20 mouse cellular contexts compared by ENCODE assay signal in the genomic region with DNA sequence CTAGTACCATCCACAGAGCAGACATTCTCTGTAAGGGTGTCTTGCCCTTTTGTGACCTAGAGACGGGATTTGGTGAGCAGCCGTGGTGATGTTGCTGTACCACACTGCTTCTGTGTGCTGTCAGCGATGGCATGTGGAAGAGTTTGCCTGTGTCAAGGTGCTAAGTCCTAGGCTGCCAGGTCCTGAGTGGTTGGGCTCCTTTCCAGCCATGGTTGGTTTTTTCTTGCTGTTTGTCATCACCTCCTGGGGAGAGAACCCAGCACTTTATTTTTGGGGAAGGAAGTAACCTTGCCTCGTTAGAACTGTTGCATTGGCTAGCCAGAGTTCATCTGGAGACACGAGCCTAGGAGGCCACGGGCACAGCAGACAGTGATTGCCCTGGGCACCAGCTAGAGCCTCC. TPM values are rescaled to one million over a fixed set of nuclear protein-coding genes. Genes with fewer than 3 reads are reported as not detected.
A peak's percentile ranks its signal among the peaks of the same experiment; 100 is the strongest.
DNase-seq lines count a peak whose midpoint lies in the region; ATAC-seq and TF ChIP-seq lines count a peak whose summit lies in the region.
"Had no signal": no experiment of that assay in that cellular context is flagged by ENCODE, and none has a peak within 500 bp of the region (broad histone marks: within the 10 kb centered on the region; RNA-seq: fewer than 3 reads in every experiment).

No protein-coding gene starts in this region.

- no peaks in the 10 kb centered on the region for H3K27me3 ChIP-seq in heart, adult 2 months (ENCODE audit: control insufficient read depth, insufficient read depth, low read length)
- no peaks in the 10 kb centered on the region for H3K27me3 ChIP-seq in heart, embryonic 10.5 days (ENCODE audit: insufficient read depth, poor library complexity, severe bottlenecking)
- no peaks in the 10 kb centered on the region for H3K27me3 ChIP-seq in heart, embryonic 16.5 days (ENCODE audit: control insufficient read depth, insufficient read depth, low read length)
- H3K27me3 ChIP-seq: embryonic facial prominence, embryonic 12.5 days; forebrain, embryonic 13.5 days had no signal

- intact Hi-C loops in heart, adult 2 months (cut with DNase I) = no loop called here

- no peak for TF ChIP-seq POLR2A in heart, adult 2 months (IDR thresholded peaks at IDR 0.05; ENCODE audit: insufficient read depth, low read depth, low read length)

- 52% methylated on average over 6 of the region's 6 CpGs for WGBS in heart, adult 2 months
- 52% methylated on average over 6 of the region's 6 CpGs for WGBS in heart, embryonic 10.5 days
- WGBS in heart, embryonic 16.5 days = 29% methylated on average over 6 of the region's 6 CpGs

- TF ChIP-seq EP300 in heart, adult 2 months (IDR thresholded peaks at IDR 0.05; ENCODE audit: insufficient read depth, low read depth, low read length) = no peak

- H3K4me3 ChIP-seq in heart, adult 2 months = no peak overlapping the region
- H3K4me3 ChIP-seq in heart, embryonic 10.5 days = no peak overlapping the region
- H3K4me3 ChIP-seq in heart, embryonic 16.5 days (ENCODE audit: low read length) = no peak overlapping the region
- H3K4me3 ChIP-seq: embryonic facial prominence, embryonic 12.5 days; erythroblast, embryonic 14.5 days; forebrain, embryonic 13.5 days had no signal

- peak; percentile 71 for ATAC-seq in heart, embryonic 16.5 days (replicated peaks; ENCODE audit: extremely low read depth, insufficient read depth, low FRiP score)
- ATAC-seq: forebrain, embryonic 13.5 days; midbrain, embryonic 16.5 days had no signal

- peak; percentile 35 to 49 for DNase-seq in heart, adult 2 months
- DNase-seq in heart, embryonic 10.5 days (ENCODE audit: low spot score) = no peak
- DNase-seq in lung, postnatal 36 days = peak; percentile 22
- DNase-seq in lung, adult 18-20 months = no peak
- no peak for DNase-seq in embryo, embryonic 9.5 days (ENCODE audit: extremely low spot score)
- no peak for DNase-seq in spleen, postnatal 10 days (ENCODE audit: low spot score in 2 of 2)
- DNase-seq in adrenal gland, adult 8-10 months = no peak
- DNase-seq: B cell, adult 2 months; cerebellum, adult 8-10 months; gastrocnemius, postnatal 14 days; lung, postnatal 10 days had no signal

- TF ChIP-seq CTCF in heart, adult 2 months (IDR thresholded peaks at IDR 0.05) = no peak

- no peaks in the 10 kb centered on the region for H3K9me3 ChIP-seq in heart, embryonic 10.5 days
- H3K9me3 ChIP-seq in heart, embryonic 16.5 days (replicated peaks; ENCODE audit: control insufficient read depth, low read length) = no peaks in the 10 kb centered on the region
- H3K9me3 ChIP-seq: embryonic facial prominence, embryonic 12.5 days; forebrain, embryonic 13.5 days had no signal

- H3K9ac ChIP-seq in heart, adult 2 months (ENCODE audit: low read depth, low read length) = no peak overlapping the region
- no peak overlapping the region for H3K9ac ChIP-seq in heart, embryonic 16.5 days (ENCODE audit: low read length)
- H3K9ac ChIP-seq: embryonic facial prominence, embryonic 12.5 days; forebrain, embryonic 13.5 days had no signal

- H3K79me2 ChIP-seq in heart, adult 2 months (replicated peaks; ENCODE audit: control insufficient read depth, insufficient read depth, low read length) = peaks cover 2% of the 10 kb centered on the region

- H3K4me1 ChIP-seq in heart, adult 2 months (ENCODE audit: control insufficient read depth, insufficient read depth, low read length) = peaks cover 4% of the 10 kb centered on the region; the same call in 1 of the 2 replicates
- H3K4me1 ChIP-seq in heart, embryonic 10.5 days = peaks cover 18% of the 10 kb centered on the region
- H3K4me1 ChIP-seq in heart, embryonic 16.5 days (ENCODE audit: control insufficient read depth, insufficient read depth, low read length) = peaks cover 21% of the 10 kb centered on the region
- H3K4me1 ChIP-seq: embryonic facial prominence, embryonic 12.5 days; forebrain, embryonic 13.5 days had no signal

- H3K36me3 ChIP-seq in heart, adult 2 months (ENCODE audit: control insufficient read depth, insufficient read depth, low read length) = no peaks in the 10 kb centered on the region
- peaks cover 73% of the 10 kb centered on the region for H3K36me3 ChIP-seq in heart, embryonic 10.5 days
- H3K36me3 ChIP-seq in heart, embryonic 16.5 days (ENCODE audit: control insufficient read depth, insufficient read depth) = peaks cover 14% of the 10 kb centered on the region

- no peak overlapping the region for H3K4me2 ChIP-seq in heart, embryonic 16.5 days (ENCODE audit: low read depth, low read length)
- H3K4me2 ChIP-seq: embryonic facial prominence, embryonic 12.5 days; forebrain, embryonic 13.5 days had no signal

- no peak overlapping the region for H3K27ac ChIP-seq in heart, adult 2 months
- no peak overlapping the region for H3K27ac ChIP-seq in heart, embryonic 10.5 days
- H3K27ac ChIP-seq in heart, embryonic 16.5 days (ENCODE audit: low read length) = peak overlapping the region; percentile 58; the same call in 1 of the 2 replicates
- H3K27ac ChIP-seq: embryonic facial prominence, embryonic 12.5 days; forebrain, embryonic 13.5 days had no signal

RNA-seq across cellular contexts. Expression of a gene that starts 24.9 kb away (rescaled TPM):
- 1 to 10 TPM in 1 of 2 experiments, not detected in 1; 1.8 TPM for total RNA-seq in heart, adult 2 months (2021)
- 32.3 and 39.0 TPM in 2 replicates for polyA plus RNA-seq in heart, adult 2 months (2012; rRNA removed)
- polyA plus RNA-seq in heart, embryonic 10.5 days (2016; fragmentation: Nextera tagmentation; extraction: Ambion mirVana) = 1.4 and 4.5 TPM in 2 replicates
- 4.5 and 7.6 TPM in 2 replicates for polyA plus RNA-seq in heart, embryonic 16.5 days (2015; fragmentation: Nextera tagmentation; extraction: Ambion mirVana)
- total RNA-seq in adrenal gland, adult 8-10 months (2022) = 10 to 100 TPM in 1 of 4 experiments, 1 to 10 TPM in 3; 1.7 to 16.9 (median 5.8) TPM
- polyA plus RNA-seq: embryonic facial prominence, embryonic 12.5 days; kidney, embryonic 14.5 days; thymus, postnatal 0 days had no signal

RNA-seq across cellular contexts. Expression of a gene that starts 25.4 kb away (rescaled TPM):
- total RNA-seq in heart, adult 2 months (2021) = 10 to 100 TPM; 41.9 to 49.8 TPM
- 51.1 and 58.6 TPM in 2 replicates for polyA plus RNA-seq in heart, adult 2 months (2012; rRNA removed)
- polyA plus RNA-seq in heart, embryonic 10.5 days (2016; fragmentation: Nextera tagmentation; extraction: Ambion mirVana) = 155 and 187 TPM in 2 replicates
- polyA plus RNA-seq in heart, embryonic 16.5 days (2015; fragmentation: Nextera tagmentation; extraction: Ambion mirVana) = 90.7 and 101 TPM in 2 replicates
- total RNA-seq in adrenal gland, adult 8-10 months (2022) = 100 to 1,000 TPM in 3 of 4 experiments, 10 to 100 TPM in 1; 88.6 to 130 (median 113) TPM

RNA-seq across cellular contexts. Expression of a gene that starts 56.7 kb away (rescaled TPM):
- 10 to 100 TPM; 24.3 to 29.9 TPM for total RNA-seq in heart, adult 2 months (2021)
- 30.3 and 47.5 TPM in 2 replicates for polyA plus RNA-seq in heart, adult 2 months (2012; rRNA removed)
- polyA plus RNA-seq in heart, embryonic 10.5 days (2016; fragmentation: Nextera tagmentation; extraction: Ambion mirVana) = 3.2 and 9.7 TPM in 2 replicates
- polyA plus RNA-seq in heart, embryonic 16.5 days (2015; fragmentation: Nextera tagmentation; extraction: Ambion mirVana) = 2.4 and 3.6 TPM in 2 replicates
- 10 to 100 TPM in 2 of 4 experiments, 1 to 10 TPM in 2; 7.4 to 14.4 (median 10.5) TPM for total RNA-seq in adrenal gland, adult 8-10 months (2022)
- total RNA-seq: common myeloid progenitor, adult 5-6 weeks; megakaryocyte-erythroid progenitor cell, adult 5-6 weeks had no signal
- polyA plus RNA-seq: erythroblast, embryonic 14.5 days had no signal

Comparison
In these comparisons a context has a peak if more than half of its experiments do, and no peak if none do; other contexts are left out.
1. DNase-seq: peak in heart, adult 2 months (2 of 2) and lung, postnatal 36 days (single experiment); none in heart, embryonic 10.5 days (single experiment), lung, adult 18-20 months (0 of 2), embryo, embryonic 9.5 days (single experiment), spleen, postnatal 10 days (0 of 2) and adrenal gland, adult 8-10 months (single experiment).